Mouse (Mus musculus) intestine, embryonic 14.5 days (tissue): ENCODE data around the gene Oog4. TPM values are rescaled to one million over a fixed set of nuclear protein-coding genes. Genes with fewer than 3 reads are reported as not detected.

Experiments used
- polyA plus RNA-seq: library from polyadenylated mRNA; unstranded; fragments of >200 nt; fragmentation: Nextera tagmentation; extraction: Ambion mirVana; gene quantifications from 2 replicates; pipeline ENCODE4 v1.2.1, GENCODE M21; 2014

The Oog4 gene
- polyA plus RNA-seq, 1 experiment from 2014 or later = not detected

Other genes starting within 250 kb of the Oog4 start
- 12.4 and 12.5 TPM in 2 replicates for gene Prdm2, start 237.3 kb downstream of the Oog4 start, polyA plus RNA-seq
- 36.3 and 37.6 TPM in 2 replicates for gene Pdpn, start 150.8 kb downstream of the Oog4 start, polyA plus RNA-seq
- 0.18 TPM in 1 of 2 replicates, not detected in the other for gene Lrrc38, start 100.6 kb downstream of the Oog4 start, polyA plus RNA-seq
- gene Pramel1, start 55.9 kb downstream of the Oog4 start, polyA plus RNA-seq = not detected in 2 replicates
- gene Pramef8, start 37.9 kb downstream of the Oog4 start, polyA plus RNA-seq = 15.0 and 16.3 TPM in 2 replicates
- gene Gm13043, start 61.0 kb upstream of the Oog4 start, polyA plus RNA-seq = not detected in 2 replicates
- not detected in 2 replicates for gene Gm13040, start 85.6 kb upstream of the Oog4 start, polyA plus RNA-seq
- not detected in 2 replicates for gene BC080695, start 101.4 kb upstream of the Oog4 start, polyA plus RNA-seq
- gene Gm13057, start 101.4 kb upstream of the Oog4 start, polyA plus RNA-seq = not detected in 2 replicates
- gene Gm13083, start 164.7 kb upstream of the Oog4 start, polyA plus RNA-seq = not detected in 2 replicates
- gene Gm13088, start 206.9 kb upstream of the Oog4 start, polyA plus RNA-seq = not detected in 2 replicates